Mouse (Mus musculus) hindbrain, embryonic 12.5 days (tissue): ENCODE results near the gene Gm20807. TPM values are rescaled to one million over a fixed set of nuclear protein-coding genes. Genes with fewer than 3 reads are reported as not detected.
"Not testable (repeated sequence)": the region's sequence is repeated elsewhere in the genome, so short reads cannot be mapped to it uniquely, and the experiment has no call there.

ENCODE experiments used
- ATAC-seq: fragments of 200-750 bp; cut with Nextera tagmentation; 2 replicates; pipeline ENCODE4 v1.8.0; 2017; ENCODE audit warnings: moderate TSS enrichment; ENCODE audit not compliant: low FRiP score
- H3K27ac ChIP-seq: fragments of 300-500 bp; sonication (generic); 2 replicates; pipeline ENCODE4 v1.5.1; 2016; ENCODE audit warnings: mild to moderate bottlenecking
- H3K27me3 ChIP-seq: fragments of 300-500 bp; sonication (generic); 2 replicates; pipeline ENCODE4 v1.6.1; 2016; ENCODE audit warnings: mild to moderate bottlenecking
- H3K36me3 ChIP-seq: fragments of 300-500 bp; sonication (generic); 2 replicates; pipeline ENCODE4 v1.6.1; 2016; ENCODE audit warnings: mild to moderate bottlenecking
- H3K4me1 ChIP-seq: fragments of 300-500 bp; sonication (generic); 2 replicates; pipeline ENCODE4 v1.6.1; 2016
- H3K4me2 ChIP-seq: fragments of 300-500 bp; sonication (generic); replicated peaks from 2 replicates; pipeline ENCODE4 v1.6.1; 2016; ENCODE audit warnings: mild to moderate bottlenecking
- H3K4me3 ChIP-seq: fragments of 300-500 bp; sonication (generic); 2 replicates; pipeline ENCODE4 v1.5.1; 2016; ENCODE audit warnings: mild to moderate bottlenecking
- H3K9ac ChIP-seq: fragments of 300-500 bp; sonication (generic); 2 replicates; pipeline ENCODE4 v1.6.1; 2016; ENCODE audit warnings: mild to moderate bottlenecking, moderate library complexity
- H3K9me3 ChIP-seq: fragments of 300-500 bp; sonication (generic); replicated peaks from 2 replicates; pipeline ENCODE4 v1.6.1; 2016; ENCODE audit warnings: mild to moderate bottlenecking
- polyA plus RNA-seq: library from polyadenylated mRNA; unstranded; fragments of >200 nt; fragmentation: Nextera tagmentation; extraction: Ambion mirVana; gene quantifications from 2 replicates; pipeline ENCODE4 v1.2.1, GENCODE M21; 2016

Gm20807 gene
- not detected in 2 replicates for polyA plus RNA-seq

DNA sequence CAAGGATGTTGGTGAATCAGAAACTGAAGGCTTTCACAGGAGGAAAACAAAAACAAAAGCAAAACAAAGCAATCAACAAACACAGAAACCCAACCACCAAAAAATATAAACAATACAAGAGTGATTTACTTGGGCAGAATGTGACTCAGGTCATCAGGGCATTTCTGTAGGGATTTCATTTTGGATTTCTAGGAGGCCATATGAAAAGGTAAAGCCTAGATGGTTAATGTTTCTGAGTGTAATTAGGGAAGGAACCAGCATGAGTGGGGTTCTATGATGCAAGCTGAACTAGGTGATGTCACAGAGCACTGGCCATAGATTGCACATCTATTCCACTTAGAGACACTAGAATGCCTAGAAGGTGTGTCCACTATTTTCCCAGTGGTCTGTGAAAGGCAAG is at the start of gene Gm20807:
Gene Gm20807 (plus strand): TSS at position 301 of the 400 bp plus-strand sequence.
- H3K36me3 ChIP-seq, H3K27me3 ChIP-seq, H3K4me3 ChIP-seq, H3K27ac ChIP-seq, H3K9me3 ChIP-seq, H3K4me1 ChIP-seq, ATAC-seq, H3K9ac ChIP-seq, H3K4me2 ChIP-seq: not testable (repeated sequence)

Other genes starting within 250 kb of the Gm20807 start
- not detected in 2 replicates for gene Gm21891, start 90.6 kb downstream of the Gm20807 start, polyA plus RNA-seq
- not detected in 2 replicates for gene Gm21425, start 119.1 kb downstream of the Gm20807 start, polyA plus RNA-seq
- gene Gm21828, start 181.0 kb downstream of the Gm20807 start, polyA plus RNA-seq, result not detected in 2 replicates
- gene Gm21440, start 209.5 kb downstream of the Gm20807 start, polyA plus RNA-seq, result not detected in 2 replicates
- gene Gm21454, start 209.6 kb downstream of the Gm20807 start, polyA plus RNA-seq, result not detected in 2 replicates